Mouse (Mus musculus) forebrain, postnatal 0 days (tissue): ENCODE measurements around the gene Tex26. TPM values are rescaled to one million over a fixed set of nuclear protein-coding genes. Genes with fewer than 3 reads are reported as not detected.

Experiments used
- ATAC-seq: fragments of 200-750 bp; cut with Nextera tagmentation; 2 replicates; pipeline ENCODE4 v1.8.0; 2017; ENCODE audit warnings: mild to moderate bottlenecking, moderate library complexity
- DNase-seq: peaks from one replicate; pipeline ENCODE4 v3.0.0-alpha.2; 2015
- H3K27ac ChIP-seq: fragments of 300-500 bp; sonication (generic); 2 replicates; pipeline ENCODE4 v1.5.1; 2014; ENCODE audit warnings: low read depth, mild to moderate bottlenecking, antibody characterized with exemption, low read length, moderate library complexity, mixed read lengths
- H3K27me3 ChIP-seq: fragments of 300-500 bp; sonication (generic); 2 replicates; pipeline ENCODE4 v1.6.1; 2014; ENCODE audit warnings: mild to moderate bottlenecking, low read length, mixed read lengths; ENCODE audit not compliant: insufficient read depth
- H3K36me3 ChIP-seq: fragments of 300-500 bp; sonication (generic); 2 replicates; pipeline ENCODE4 v1.6.1; 2014; ENCODE audit warnings: mild to moderate bottlenecking, moderate library complexity; ENCODE audit not compliant: insufficient read depth
- H3K4me1 ChIP-seq: fragments of 300-500 bp; sonication (generic); 2 replicates; pipeline ENCODE4 v1.6.1; 2014; ENCODE audit warnings: antibody characterized with exemption; ENCODE audit not compliant: insufficient read depth
- H3K4me2 ChIP-seq: fragments of 300-500 bp; sonication (generic); 2 replicates; pipeline ENCODE4 v1.6.1; 2014; ENCODE audit warnings: low read depth, mild to moderate bottlenecking, moderate library complexity
- H3K4me3 ChIP-seq: fragments of 300-500 bp; sonication (generic); 2 replicates; pipeline ENCODE4 v1.5.1; 2014; ENCODE audit warnings: low read depth, low read length, mixed read lengths
- H3K9ac ChIP-seq: fragments of 300-500 bp; sonication (generic); 2 replicates; pipeline ENCODE4 v1.6.1; 2014; ENCODE audit warnings: mild to moderate bottlenecking
- H3K9me3 ChIP-seq: fragments of 300-500 bp; sonication (generic); 2 replicates; pipeline ENCODE4 v1.6.1; 2016; ENCODE audit warnings: low read length
- CTCF ChIP-seq: sonication (generic); IDR thresholded peaks from 2 replicates; pipeline ENCODE4 v1.5.1; 2016; ENCODE audit warnings: antibody characterized with exemption, control low read depth, low read depth
- WGBS: fragments of 180-500 bp; shearing (Covaris S2); extraction: QIAGEN DNeasy Blood & Tissue Kit; methylation state at CpG from one replicate; pipeline ENCODE4 v1.1.7; 2014; 5-methylcytosine and 5-hydroxymethylcytosine counted together
- polyA plus RNA-seq: library from polyadenylated mRNA; unstranded; fragments of >200 nt; fragmentation: Nextera tagmentation; extraction: Ambion mirVana; gene quantifications from 2 replicates; pipeline ENCODE4 v1.2.1, GENCODE M21; 2015
- total RNA-seq: library from RNA; depleted of rRNA; stranded (reverse); fragments of >200 nt; gene quantifications from 2 replicates; pipeline ENCODE4 v1.2.3, GENCODE M21; 2014

Tex26 gene
- total and polyA plus RNA-seq, 2 experiments from 2014 or later = 0.14 to 1.8 TPM

- H3K4me1 ChIP-seq = 0 out of 2 replicates have a peak, but pooled peaks cover 4% of the 10 kb centered on the region
- no peak for TF ChIP-seq CTCF
- H3K9ac ChIP-seq = no peak overlapping the region
- H3K27ac ChIP-seq = no peak overlapping the region
- no peak overlapping the region for H3K4me3 ChIP-seq
- H3K9me3 ChIP-seq = no peaks in the 10 kb centered on the region
- WGBS = 51% methylated on average over 5 of the region's 5 CpGs
- H3K4me2 ChIP-seq = no peak overlapping the region
- no peaks in the 10 kb centered on the region for H3K27me3 ChIP-seq
- DNase-seq (no peak), ATAC-seq (no peak)
- no peaks in the 10 kb centered on the region for H3K36me3 ChIP-seq
These were observed 25.8 kb downstream of the Tex26 start for GRCm38 (mm10) chr5:149465305-149465704.

GRCm38 (mm10) chr5:149474142-149474541, 34.7 kb downstream of the Tex26 start:
- ATAC-seq (no peak), DNase-seq (no peak)
- Histone ChIP-seq H3K4me2 (no peak overlapping the region), H3K9me3 (no peaks in the 10 kb centered on the region), H3K27me3 (no peaks in the 10 kb centered on the region), H3K27ac (no peak overlapping the region), H3K36me3 (no peaks in the 10 kb centered on the region), H3K4me3 (no peak overlapping the region), H3K9ac (no peak overlapping the region), H3K4me1 (no peaks in the 10 kb centered on the region)
- TF ChIP-seq CTCF = peak; percentile 47; the same call in 1 of the 2 replicates
- WGBS = 95% methylated on average over 9 of the region's 9 CpGs

- H3K4me3 ChIP-seq = no peak overlapping the region
- no peak overlapping the region; the same call in 1 of the 2 replicates for H3K27ac ChIP-seq
- H3K4me2 ChIP-seq = no peak overlapping the region
- ATAC-seq (peak; percentile 38), DNase-seq (peak; percentile 43)
- H3K27me3 ChIP-seq = no peaks in the 10 kb centered on the region
- H3K9me3 ChIP-seq = no peaks in the 10 kb centered on the region
- no peak for TF ChIP-seq CTCF
- WGBS = 62% methylated on average over 16 of the region's 16 CpGs
- H3K36me3 ChIP-seq = no peaks in the 10 kb centered on the region
- no peak overlapping the region for H3K9ac ChIP-seq
- no peaks in the 10 kb centered on the region for H3K4me1 ChIP-seq
These were observed 35.4 kb downstream of the Tex26 start for GRCm38 (mm10) chr5:149474701-149475468.

- H3K4me2 ChIP-seq = no peak overlapping the region
- H3K4me3 ChIP-seq = no peak overlapping the region
- no peak overlapping the region for H3K9ac ChIP-seq
- H3K36me3 ChIP-seq = no peaks in the 10 kb centered on the region
- H3K27ac ChIP-seq = no peak overlapping the region
- H3K27me3 ChIP-seq = no peaks in the 10 kb centered on the region
- 39% methylated on average over 7 of the region's 7 CpGs for WGBS
- no peaks in the 10 kb centered on the region for H3K9me3 ChIP-seq
- H3K4me1 ChIP-seq = no peaks in the 10 kb centered on the region
- no peak for TF ChIP-seq CTCF
- DNase-seq (no peak), ATAC-seq (peak; percentile 32; the same call in 1 of the 2 replicates)
These were observed 42.5 kb downstream of the Tex26 start for GRCm38 (mm10) chr5:149481920-149482319.

- Histone ChIP-seq H3K36me3 (no peaks in the 10 kb centered on the region), H3K4me2 (no peak overlapping the region), H3K27ac (no peak overlapping the region), H3K27me3 (no peaks in the 10 kb centered on the region), H3K4me3 (no peak overlapping the region), H3K4me1 (peaks cover 6% of the 10 kb centered on the region), H3K9me3 (no peaks in the 10 kb centered on the region), H3K9ac (no peak overlapping the region)
- WGBS = 73% methylated on average over 12 of the region's 12 CpGs
- ATAC-seq (no peak), DNase-seq (no peak)
- peak; percentile 37 for TF ChIP-seq CTCF
These were observed 44.0 kb downstream of the Tex26 start for GRCm38 (mm10) chr5:149483321-149484052.

GRCm38 (mm10) chr5:149484270-149484669, 44.8 kb downstream of the Tex26 start:
- ATAC-seq = no peak
- Histone ChIP-seq H3K4me3 (no peak overlapping the region), H3K9ac (no peak overlapping the region), H3K4me1 (peaks cover 11% of the 10 kb centered on the region), H3K27ac (peak overlapping the region; percentile 62), H3K4me2 (no peak overlapping the region), H3K9me3 (no peaks in the 10 kb centered on the region), H3K36me3 (no peaks in the 10 kb centered on the region), H3K27me3 (no peaks in the 10 kb centered on the region)
- no peak for DNase-seq
- TF ChIP-seq CTCF = no peak
- WGBS = 83% methylated on average over 12 of the region's 12 CpGs

- WGBS = 86% methylated on average over 6 of the region's 6 CpGs
- H3K4me1 ChIP-seq = peaks cover 23% of the 10 kb centered on the region
- ATAC-seq (no peak), DNase-seq (no peak)
- H3K36me3 ChIP-seq = no peaks in the 10 kb centered on the region
- TF ChIP-seq CTCF = no peak
- no peaks in the 10 kb centered on the region for H3K27me3 ChIP-seq
- no peak overlapping the region for H3K4me2 ChIP-seq
- H3K4me3 ChIP-seq = no peak overlapping the region
- H3K27ac ChIP-seq = 0 out of 2 replicates have a peak overlapping the region, but pooled peaks have one; percentile 15
- H3K9ac ChIP-seq = no peak overlapping the region
- no peaks in the 10 kb centered on the region for H3K9me3 ChIP-seq
These were observed 46.0 kb downstream of the Tex26 start for GRCm38 (mm10) chr5:149485447-149485846.
